Mouse (Mus musculus) embryo, embryonic 10.5 days (tissue): ENCODE data around the gene Rgp1.

Source experiments
- DNase-seq: peaks from one replicate; pipeline ENCODE4 v3.0.0-alpha.2; 2015; ENCODE audit warnings: low spot score

Gene Rgp1

DNA sequence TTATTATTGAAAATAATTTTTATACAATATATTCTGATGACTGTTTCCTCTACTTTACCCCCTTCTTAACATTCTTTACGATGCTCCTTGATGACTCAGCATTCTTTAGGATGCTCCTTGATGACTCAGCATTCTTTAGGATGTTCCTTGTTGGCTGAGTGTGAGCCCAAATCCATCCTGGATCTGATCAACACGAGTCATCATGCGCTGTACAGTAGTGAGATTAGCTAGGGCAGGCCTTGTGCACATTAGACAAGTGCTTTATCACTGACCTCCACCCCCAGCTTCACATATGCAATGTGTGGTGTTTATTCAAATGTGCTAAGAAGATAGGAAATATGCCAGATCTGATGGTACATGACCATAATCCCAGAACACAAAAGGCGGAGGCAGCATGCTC, 19.7 kb downstream of the Rgp1 start:
- DNase-seq = no peak

DNA sequence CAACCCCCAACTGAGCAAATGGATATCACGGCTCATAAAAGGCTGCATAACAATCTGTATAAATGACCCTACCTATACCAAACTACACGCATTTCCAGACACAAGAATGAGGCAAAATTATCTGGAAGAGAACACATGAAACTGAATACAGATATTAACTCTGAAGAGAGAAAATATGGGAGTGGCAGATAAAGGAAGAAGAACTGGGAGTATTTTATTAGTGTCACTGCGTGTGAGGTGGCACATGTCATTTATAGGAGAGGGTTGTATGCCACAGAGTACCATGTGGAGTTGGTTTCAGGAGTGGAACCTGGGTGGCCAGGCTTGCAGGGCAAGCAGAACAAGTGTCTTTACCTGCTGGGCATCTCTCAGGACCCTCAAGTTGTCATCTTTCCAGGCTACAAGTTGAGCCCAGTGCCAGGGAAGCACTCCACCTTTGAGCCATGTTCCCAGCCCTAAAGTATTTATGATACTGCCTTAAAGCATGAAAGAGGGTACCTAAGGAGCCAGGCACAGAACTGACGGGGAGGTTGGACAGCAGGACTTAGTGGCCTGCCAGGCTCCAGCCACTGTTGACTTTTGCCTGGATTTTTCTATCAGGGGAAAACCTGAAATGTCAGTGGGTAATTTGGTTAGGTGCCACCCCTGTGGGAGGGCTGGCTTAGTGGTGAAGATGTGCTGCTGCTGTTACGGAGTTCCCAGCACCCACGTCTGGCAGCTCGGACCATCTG, 20.3 kb downstream of the Rgp1 start:
- DNase-seq = no peak

DNA sequence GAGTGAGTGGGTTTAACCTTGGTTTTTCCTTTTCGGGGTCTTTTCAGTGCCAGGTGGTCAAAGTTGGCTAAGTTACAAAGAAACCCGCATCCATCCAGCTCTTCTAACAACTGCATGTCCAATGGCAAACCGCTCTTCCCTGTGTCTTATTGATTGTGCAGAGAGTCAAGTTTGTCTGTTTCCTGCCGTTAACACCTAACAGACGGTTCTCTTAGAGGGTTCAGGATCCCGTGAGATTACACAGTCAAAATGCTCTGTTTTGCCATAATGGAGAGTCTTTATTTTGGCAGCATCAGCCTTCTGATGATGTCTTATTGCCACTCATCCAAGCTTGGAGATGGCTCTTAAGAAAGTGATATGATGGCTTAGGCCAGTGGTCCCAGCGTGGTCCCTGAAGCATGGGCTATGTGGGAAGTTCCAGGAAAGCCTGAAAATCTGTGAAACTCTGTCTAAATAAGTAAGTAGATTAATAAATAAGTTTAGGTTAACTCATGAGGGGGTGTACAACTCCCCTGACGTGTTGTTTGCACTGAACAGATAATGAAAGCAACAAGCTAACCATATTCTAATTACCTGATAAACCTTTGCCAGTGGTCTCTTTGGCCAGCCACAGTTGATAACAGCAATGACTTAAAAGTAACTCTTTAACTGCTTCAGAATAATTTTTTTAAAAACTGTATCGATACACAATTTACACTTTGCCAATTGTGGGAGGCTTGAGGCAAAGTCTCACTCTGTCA, 21.9 kb downstream of the Rgp1 start:
- no peak for DNase-seq

DNA sequence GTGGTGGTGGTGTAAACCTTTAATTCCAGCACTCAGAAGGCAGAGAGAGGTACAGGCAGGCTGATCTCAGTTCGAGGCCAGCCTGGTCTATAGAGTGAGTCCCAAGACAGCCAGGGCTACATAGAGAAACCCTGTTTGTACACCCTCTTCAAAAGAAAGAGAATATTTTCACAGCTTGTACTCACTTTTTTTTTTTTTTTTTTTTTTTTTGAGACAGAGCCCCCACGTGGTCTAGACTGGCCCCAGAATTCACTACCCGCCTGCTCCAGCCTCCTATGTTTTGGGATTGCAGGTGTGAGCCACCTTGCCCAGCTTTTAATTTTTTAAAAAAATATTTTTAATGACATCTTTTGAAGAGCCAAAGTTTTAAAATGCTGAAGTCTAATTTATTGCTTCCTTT, 25.6 kb downstream of the Rgp1 start:
- DNase-seq = no peak

DNA sequence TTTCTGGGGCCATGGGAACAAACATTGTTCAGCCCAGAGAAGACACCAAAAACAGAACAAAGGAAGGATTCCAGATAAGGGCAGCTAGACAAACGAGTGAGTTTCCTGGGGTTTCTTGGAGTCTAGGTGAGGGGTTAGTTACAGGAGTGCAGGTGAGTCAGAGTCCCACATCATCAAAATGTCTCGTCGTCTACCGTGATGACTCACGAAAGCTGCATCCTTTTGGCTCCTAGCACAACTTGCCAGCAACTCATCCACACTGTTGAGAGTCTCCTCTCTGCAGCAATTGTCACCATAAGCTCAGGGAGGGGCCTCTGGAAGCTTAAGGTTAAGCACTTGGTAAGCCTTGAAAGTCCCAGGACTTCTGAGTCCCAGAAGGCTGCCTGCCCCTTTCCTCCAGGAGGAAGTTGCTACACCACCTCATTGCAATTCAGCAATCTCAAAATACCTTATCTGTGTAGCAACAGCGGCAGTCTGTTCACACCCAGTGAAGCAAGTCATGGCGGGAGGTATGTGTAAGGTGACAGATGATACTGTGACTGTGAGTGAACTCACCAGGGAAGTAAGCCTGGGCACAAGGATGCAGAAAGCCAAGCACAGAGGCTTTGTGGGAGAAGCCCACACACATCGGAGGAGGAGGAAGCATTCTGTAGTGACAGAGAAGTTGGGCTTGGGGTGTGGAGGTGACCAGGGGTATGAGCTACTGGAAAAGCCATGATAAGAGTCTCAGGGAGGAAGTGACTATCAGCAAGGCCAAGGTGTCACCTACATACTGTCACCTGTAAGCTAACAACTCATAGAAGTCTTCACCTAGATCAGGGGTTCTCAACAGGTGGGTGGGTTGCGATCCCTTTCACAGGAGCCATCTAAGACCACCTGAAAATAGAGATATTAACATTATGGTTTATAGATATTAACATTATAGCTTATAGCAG, 26.5 kb downstream of the Rgp1 start:
- no peak for DNase-seq

DNA sequence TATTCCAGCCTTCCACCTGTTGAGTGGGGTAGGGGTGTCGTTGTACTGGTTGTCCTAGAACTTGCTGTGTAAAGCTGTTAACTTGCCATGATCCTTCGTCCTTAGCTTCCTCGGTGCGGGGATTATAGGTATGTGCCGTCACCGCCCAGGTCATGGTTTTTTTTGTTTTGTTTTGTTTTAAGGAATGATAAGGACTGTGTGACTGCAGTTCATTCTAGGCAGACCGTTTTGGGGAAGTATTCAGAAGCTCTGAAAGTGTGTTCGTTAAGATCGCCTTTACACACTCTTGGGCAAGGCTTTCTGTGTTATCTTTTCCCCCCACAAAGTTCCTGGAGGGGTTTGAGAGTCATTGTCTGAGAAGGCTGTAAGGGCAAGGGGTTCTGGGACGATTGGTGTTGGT, 34.0 kb downstream of the Rgp1 start:
- no peak for DNase-seq

DNA sequence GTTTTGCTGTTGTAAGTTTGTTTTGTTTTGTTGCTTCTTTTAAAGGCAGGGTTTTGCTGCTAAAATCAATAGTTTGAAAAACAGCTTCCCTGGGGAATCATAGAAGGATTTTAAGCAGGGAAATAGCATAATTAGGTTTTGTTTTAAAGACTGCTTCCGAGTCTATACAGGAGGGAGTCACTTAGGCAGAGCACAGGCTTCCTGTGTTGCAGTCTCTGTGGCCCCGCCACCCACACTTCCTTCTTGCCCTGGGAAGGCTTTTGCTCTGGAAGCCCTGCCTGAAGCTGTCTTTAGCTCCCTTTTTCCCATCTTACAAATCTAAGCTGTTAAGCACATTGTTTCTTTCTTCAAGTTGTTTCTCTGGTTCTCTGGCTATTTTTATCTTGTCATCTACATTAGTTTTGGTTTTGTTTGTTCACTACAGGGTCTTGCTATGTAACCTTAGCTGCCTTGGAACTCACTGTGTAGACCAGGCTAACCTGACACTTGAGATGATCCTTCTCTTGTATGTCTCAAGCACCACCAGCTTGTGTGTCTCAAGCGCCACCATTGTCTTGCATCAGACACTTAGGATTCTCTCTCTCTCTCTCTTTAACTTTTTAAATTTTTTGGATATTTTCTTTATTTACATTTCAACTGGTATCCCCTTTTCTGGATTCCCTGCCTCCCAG, 34.7 kb downstream of the Rgp1 start:
- no peak for DNase-seq

DNA sequence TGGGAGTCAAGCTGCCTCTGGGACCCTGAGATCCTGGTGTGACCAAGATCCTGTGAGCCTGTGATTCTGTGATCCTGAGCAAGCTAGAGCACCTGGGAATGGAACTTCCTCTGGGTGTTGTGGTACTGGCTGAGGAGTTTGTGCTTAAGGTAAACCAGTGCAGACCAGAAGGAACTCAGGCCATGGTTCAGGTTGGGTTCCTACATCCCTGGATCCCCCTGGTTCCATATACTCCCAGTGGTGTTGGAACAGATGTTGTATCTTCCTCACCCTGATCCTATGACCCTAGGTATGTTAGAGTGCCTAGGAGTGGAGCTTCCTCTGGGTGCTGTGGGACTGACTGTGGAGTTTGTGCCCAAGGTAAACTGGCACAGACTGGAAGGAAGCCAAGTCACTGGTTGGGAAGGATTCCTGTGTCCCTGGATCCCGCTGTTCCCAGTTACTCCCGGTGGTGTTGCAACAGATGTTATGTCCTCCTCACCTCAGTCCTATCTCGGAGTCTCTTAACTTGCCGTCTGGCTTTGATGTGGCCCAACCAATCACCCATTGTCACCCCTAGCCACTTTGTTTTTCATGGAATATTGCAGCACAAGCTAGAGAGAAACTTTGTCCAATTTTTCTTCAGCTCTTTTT, 41.7 kb downstream of the Rgp1 start:
- DNase-seq = no peak

DNA sequence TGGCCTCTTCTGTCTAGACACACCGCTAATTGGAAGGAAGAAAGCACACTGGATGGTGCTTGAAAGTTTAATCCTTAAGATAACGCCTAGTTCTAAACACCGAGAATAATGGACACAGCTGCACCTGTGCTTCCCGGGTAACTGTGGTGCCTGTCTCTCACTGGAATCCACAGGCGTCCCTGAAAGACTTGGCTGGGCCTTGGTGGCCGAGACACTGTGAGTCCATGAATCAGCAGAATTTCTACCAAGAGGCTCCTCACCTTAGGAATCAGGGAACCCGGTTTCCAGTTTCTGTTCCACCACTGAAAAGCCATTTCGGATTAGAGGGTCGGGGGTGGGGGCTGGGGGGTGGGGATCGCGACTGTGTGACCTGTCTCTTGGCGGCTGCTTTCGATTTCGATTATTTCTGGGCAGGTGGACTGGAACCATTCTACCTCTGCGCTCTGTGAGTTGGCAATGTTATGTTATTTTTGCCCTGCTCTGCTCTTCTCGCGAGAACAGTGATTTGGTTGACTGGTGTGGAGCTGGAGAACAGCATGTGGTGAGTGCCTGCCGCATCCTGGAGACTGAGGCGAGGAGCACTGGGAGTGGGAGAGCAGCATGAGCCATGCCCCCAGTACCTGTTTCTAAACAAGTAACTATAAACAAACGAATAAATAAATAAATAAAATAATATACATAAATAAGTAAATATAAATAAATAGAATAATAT, 50.7 kb downstream of the Rgp1 start:
- peak; percentile 48 for DNase-seq

DNA sequence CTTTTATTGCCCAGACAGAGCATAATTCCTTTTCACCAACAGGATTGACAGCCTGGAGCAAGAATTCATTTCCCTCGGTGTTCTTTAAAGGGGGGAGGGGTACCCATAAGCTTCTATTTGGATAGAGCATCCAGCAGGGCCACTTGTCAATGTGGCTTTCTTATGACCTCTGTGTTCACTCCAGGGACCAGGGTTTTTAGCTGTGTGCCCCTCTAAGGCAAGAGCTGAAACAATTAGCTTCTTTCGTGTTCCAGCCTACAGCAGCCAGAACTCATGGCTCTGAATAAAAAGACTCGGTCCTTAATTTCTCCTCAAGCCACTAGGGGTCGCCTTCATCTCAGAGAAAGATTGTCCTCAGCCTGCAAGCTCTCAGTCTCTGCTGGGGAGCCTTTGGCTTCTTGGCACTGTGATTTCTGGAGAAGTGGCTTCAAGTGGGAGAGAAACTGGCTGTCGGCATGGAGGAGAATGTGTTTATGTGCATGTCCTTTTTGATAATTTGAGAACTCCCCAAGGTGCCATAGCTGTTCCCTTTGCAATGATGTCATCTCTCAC, 51.6 kb downstream of the Rgp1 start:
- peak; percentile 96 for DNase-seq

DNA sequence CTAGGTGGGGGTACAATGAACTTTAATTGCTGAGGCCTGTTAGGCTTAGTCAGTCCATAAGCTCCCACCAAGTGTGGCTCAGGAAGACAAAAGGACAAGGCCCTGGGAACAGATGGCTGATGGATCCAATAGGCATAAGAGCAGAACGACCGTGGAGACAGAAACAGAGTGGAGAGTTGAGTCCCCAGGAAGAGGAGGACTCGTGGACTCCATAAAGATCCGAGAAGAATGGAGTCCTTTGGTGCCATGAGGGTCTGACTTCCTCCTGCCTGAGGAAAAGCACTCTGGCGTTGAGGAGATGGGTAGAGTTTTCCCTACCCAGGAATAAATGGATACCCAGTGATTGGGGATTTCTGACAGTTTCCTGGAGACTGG, 52.1 kb downstream of the Rgp1 start:
- peak; percentile 50 for DNase-seq

DNA sequence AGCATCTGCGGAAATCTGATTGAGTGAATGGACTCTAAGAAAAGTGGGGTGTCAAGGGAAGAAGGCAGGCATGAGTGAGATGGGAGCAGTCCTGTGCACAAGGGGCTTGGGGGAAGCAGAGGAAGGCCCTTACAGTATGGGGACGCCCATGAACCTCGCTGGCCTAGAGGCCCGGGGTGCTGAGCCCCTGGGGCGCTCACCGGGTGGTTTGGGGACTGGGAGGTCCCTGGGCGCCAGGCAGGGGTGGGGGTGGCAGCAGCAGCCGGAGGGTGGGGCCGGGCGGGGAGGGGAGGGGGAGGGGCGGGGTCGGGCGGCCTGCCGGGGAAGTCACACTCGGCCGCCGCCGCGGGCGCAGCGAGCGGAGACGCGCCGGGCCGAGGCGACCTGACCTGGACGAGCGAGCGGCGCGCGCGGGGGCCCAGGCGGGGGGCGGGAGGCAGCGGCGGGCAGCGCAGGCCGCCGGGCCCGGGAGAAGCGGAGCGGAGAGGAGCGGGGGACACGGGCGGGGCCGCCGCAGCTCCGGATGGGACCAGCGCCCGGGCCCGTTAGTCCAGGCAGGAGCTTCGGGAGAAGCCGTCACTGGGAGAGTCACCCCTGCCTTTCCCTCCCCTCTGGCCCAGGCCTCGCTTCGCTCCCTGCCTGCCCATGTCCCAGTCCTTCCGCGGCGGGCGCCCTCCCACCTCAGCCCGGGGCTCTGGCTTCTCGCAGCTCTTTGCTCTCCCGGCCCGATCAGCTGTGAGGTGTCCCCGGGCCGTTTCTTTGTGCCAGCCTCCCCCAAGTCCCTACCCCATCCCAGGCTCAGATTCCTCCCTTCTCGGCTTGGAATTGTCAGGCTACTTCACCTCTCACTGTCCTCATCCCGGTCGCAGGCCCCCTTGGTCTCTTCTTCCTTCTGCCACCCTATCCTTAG, 52.8 kb downstream of the Rgp1 start, which contains the start of gene Npr2:
Npr2 (plus strand) TSS at position 890 of the 910 bp plus-strand sequence.
- peak; percentile 57 for DNase-seq

DNA sequence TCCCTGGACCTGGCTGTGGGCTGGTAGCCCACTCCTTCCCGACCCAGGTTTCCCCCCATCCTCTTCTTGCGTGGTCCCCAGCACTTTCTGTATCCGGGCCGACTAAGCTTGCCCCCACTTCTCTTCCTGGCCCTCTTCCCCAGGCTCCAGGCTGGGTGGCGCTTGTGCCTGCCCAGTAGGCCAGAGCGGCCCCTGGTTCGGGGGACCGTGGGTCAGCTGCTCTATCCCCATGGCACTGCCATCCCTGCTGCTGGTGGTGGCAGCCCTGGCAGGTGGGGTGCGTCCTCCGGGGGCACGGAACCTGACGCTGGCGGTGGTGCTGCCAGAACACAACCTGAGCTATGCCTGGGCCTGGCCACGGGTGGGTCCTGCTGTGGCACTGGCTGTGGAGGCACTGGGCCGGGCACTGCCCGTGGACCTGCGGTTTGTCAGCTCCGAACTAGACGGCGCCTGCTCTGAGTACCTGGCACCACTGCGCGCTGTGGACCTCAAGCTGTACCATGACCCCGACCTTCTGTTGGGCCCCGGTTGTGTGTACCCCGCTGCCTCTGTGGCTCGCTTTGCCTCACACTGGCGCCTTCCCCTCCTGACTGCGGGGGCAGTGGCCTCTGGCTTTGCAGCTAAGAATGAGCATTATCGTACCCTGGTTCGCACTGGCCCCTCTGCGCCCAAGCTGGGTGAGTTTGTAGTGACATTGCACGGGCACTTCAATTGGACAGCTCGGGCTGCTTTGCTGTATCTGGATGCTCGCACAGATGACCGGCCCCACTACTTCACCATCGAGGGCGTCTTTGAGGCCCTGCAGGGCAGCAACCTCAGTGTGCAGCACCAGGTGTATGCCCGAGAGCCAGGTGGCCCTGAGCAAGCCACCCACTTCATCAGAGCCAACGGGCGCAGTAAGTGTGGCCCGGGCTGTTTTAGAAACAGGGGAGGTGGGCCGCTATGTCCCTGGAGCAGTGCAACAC, 53.7 kb downstream of the Rgp1 start:
- no peak for DNase-seq

DNA sequence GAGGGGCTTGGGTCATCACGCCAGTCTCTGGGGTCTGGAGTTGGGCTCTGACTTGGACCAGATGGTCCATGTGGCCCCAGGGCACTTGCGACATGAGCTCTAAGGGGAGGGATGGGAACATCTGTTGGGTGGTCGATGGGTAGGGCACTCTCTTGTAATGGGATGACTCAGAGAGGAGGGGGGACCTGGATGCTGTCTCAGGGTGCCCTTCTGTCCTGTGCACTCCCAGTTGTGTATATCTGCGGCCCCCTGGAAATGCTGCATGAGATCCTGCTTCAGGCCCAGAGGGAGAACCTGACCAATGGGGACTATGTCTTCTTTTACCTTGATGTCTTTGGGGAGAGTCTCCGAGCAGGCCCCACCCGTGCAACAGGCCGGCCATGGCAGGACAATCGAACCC, 54.8 kb downstream of the Rgp1 start:
- no peak for DNase-seq

DNA sequence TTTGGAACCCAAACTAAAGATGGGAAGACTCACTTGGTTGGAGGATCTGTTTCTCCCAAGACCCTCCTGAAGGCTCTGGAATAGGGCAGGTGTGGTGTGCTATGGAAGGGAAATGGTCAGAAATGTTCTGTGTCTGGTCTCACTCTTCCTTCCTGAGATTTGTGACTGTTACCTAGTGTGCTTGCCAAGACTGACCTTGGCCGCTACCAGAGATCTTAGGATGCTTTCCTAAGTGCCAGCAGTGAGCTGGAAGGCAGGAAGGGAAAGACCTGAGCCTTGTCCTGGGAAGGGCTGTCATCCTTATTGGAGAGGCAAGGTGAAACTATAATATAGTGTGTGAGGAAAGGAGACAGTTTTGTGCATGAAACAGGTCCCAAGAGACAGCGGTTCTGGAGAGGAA, 55.2 kb downstream of the Rgp1 start:
- DNase-seq = no peak

DNA sequence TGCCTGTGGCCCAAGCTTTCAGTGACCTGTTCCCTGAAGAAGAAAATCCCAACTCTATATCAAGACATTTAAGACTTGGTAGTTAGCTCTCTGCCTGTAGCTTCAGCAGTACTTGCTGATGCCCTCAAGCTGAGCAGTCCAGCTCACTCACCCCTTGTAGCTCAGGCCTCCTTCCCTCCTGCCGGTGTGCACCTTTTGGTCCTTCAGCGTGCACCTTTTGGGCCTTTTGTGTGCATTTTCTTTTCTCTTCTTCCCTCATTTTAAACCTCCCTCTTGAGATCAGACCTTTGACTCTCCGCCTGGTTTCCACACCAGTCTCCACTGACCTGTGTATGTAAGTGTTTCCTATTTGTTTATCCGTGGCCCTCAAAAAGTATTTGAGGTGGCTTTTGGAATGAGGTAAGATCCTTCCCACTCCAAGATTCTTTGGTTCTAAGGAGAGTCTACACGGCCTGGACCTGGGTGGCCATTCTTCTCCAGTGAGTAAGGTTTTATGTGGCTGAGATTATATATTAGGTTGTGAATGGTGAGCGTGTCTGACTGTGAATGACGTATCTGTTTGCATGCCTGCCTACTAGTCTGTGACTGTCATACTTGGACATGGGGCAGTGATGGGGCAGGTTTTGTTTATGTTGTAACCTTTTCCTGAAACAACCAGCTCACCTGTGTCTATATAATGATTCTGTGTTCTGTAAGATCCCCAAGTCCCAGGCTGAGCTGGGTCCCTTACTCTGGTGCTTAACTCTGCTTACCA, 56.3 kb downstream of the Rgp1 start:
- no peak for DNase-seq

DNA sequence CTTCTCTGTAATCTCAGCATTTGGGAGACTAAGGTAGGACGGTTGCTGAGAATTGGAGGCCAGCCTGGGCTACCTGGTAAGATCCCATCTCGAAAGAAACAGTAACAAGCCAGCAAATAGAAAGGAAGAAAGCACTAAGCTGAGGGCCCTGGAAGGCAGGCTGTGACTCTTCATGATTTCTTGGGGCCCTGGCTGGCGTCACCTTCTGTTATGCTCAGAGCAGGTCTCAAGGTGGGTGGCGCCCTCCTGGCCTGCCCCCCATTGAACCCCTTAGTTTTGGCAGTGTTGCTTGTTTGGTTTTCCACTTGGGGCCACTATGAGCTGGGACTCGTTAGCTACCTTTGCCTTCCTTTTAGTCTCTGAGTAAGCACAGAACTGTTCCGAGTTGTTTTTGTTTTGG, 58.2 kb downstream of the Rgp1 start:
- DNase-seq = no peak
